Mouse (Mus musculus): ENCODE results near the gene Otor.

DNA sequence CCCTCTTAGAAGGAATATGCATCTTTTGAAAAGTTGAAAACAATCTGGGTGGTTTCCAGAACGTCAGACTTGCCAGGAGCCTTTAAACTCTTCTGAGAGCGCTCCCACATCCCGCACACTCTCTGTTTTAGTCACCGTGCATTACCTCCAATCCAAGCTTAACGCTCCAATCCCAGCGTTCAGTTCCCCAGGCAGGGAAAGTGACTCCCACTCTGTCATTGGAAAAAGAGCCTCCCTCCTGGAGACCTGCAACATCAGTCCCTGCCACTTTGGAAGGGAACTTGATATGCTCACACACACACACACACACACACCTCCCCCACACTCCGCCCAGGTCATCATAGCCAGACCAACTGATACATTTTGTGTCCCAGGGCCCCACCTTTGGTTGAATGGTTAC is 39.9 kb downstream of the Otor start:
- TF ChIP-seq POLR2A (IDR thresholded peaks at IDR 0.05; ENCODE audit: insufficient read depth, low read length) (no peak), EP300 (IDR thresholded peaks at IDR 0.05; ENCODE audit: insufficient read depth, low read depth, low read length) (no peak), CTCF (IDR thresholded peaks at IDR 0.05; ENCODE audit: low read depth, low read length) (no peak)

Measured in ES-Bruce4 (cell line).